Mouse (Mus musculus): ENCODE results near the gene Bag6. TPM values are rescaled to one million over a fixed set of nuclear protein-coding genes. Genes with fewer than 3 reads are reported as not detected.

Gene Bag6
- polyA plus RNA-seq, 1 experiment from 2014 or later = 70.0 TPM

DNA sequence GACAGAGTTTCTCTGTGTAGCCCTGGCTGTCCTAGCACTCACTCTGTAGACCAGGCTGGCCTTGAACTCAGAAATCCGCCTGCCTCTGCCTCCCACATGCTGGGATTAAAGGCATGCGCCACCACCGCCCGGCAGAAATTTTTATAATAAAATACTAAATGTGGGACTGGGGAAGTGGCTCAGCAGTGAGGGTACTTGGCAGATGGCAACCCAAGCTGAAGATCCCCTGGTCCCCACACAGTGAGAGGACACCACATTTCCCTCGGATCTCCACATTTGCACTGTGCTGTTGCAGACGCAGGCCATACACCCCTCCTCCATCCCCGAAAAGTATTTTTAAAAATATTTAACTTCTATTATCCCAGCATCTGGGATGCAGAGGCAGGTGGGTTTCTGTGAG is 1.5 kb upstream of the Bag6 start:
- 90% methylated on average over 7 of the region's 7 CpGs for WGBS
- no peak overlapping the region for H3K4me3 ChIP-seq

DNA sequence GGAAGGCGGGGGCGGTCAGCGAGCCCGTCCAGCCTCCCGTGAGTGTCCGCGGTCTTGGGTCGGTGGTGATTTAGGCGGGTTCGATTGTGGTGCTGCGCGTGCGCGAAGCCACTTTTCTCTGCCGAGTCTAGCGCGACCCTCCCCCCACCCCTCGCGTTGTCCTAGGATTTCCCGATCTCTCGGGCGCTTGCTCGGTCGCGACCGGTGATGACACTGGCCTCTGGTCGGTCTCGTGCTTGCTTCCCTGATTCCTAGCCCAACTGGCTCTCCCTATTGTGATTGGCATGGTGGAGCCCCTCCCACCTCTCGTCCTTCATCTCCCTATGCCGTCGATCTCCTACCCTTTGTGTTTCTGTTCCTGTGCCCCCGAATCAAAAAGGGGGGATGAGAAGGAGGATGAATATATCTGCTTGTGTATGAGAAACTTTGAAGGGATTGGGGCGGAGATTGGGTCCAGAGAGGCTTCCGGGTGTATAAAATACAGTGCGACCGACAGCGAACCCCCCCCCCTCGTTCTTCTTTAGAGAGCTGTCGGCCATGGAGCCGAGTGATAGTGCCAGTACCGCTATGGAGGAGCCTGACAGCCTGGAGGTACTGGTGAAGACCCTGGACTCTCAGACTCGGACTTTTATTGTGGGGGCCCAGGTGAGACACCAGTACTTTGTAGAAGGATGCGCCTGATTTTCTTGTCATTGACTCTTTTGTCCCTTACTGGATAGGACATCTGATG is 778 bp downstream of the Bag6 start:
- H3K4me1 ChIP-seq (replicated peaks) = peaks cover 29% of the 10 kb centered on the region
- no peaks in the 10 kb centered on the region for H3K27me3 ChIP-seq
- H3K4me2 ChIP-seq = peak overlapping the region; percentile 91
- peak overlapping the region; percentile 82 for H3K9ac ChIP-seq
- under 1% methylated on average over 43 of the region's 43 CpGs for WGBS
- peak; percentile 78 for ATAC-seq (ENCODE audit: low FRiP score, low read depth)
- H3K9me3 ChIP-seq = no peaks in the 10 kb centered on the region
- H3K4me3 ChIP-seq = peak overlapping the region; percentile 88
- H3K36me3 ChIP-seq = peaks cover 24% of the 10 kb centered on the region
- peak overlapping the region; percentile 99 for H3K27ac ChIP-seq (replicated peaks)

More for the DNA sequence above, 1.5 kb upstream of the Bag6 start:
- Histone ChIP-seq H3K27ac (replicated peaks) (no peak overlapping the region), H3K4me2 (no peak overlapping the region), H3K27me3 (no peaks in the 10 kb centered on the region), H3K9me3 (no peaks in the 10 kb centered on the region), H3K9ac (no peak overlapping the region), H3K4me1 (replicated peaks) (peaks cover 29% of the 10 kb centered on the region), H3K36me3 (peaks cover 6% of the 10 kb centered on the region; the same call in 1 of the 2 replicates)
- ATAC-seq (ENCODE audit: low FRiP score, low read depth) = no peak

DNA sequence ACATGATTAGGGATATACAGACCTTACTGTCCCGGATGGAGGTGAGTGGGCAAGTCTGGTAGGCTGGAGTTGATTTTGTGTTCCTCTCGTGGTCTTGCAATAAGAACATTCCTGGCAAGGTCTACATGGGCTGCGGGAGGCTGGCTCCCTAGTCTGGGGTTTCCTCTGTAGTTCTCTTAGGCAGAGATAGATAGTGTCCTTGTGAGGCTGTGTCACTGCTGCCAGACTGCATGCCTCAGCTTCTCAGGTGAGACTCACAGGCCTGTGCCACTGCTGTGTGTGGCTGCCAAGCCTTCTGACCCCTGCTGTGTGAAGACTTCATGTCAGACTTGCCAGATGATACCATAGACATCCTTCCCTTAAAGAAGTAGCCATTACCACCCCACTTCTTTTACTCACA is 4.3 kb downstream of the Bag6 start:
- 97% methylated on average over 3 of the region's 3 CpGs for WGBS
- no peak overlapping the region for H3K9ac ChIP-seq
- H3K4me1 ChIP-seq (replicated peaks) = peaks cover 29% of the 10 kb centered on the region
- ATAC-seq (ENCODE audit: low FRiP score, low read depth) = no peak
- no peak overlapping the region for H3K27ac ChIP-seq (replicated peaks)
- H3K36me3 ChIP-seq = peaks cover 59% of the 10 kb centered on the region
- H3K4me3 ChIP-seq = no peak overlapping the region
- H3K9me3 ChIP-seq = no peaks in the 10 kb centered on the region
- H3K4me2 ChIP-seq = no peak overlapping the region
- H3K27me3 ChIP-seq = no peaks in the 10 kb centered on the region

DNA sequence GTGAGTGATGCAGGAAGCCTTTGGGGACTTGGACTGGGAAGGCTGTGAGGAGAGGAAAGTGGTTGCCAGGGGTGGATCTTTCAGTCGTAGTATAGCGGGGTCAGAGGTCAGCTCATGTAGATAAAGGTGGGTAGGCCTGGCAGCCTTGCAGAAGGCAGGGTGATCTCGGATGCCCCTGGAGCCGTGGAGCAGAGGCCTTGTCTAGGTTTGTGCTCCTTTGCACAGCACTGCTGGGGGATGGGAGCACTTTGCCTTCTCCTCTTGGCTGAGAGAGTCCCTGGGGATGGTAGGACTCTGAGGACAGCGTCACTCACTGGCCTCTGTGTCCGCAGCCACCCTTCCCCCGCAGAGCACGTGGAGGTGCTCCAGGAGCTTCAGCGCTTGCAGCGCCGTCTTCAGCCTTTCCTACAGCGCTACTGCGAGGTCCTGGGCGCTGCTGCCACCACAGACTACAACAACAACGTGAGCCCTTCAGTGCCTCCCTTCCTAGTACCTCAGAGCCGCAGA is 5.6 kb downstream of the Bag6 start:
- Histone ChIP-seq H3K9ac (no peak overlapping the region), H3K4me1 (replicated peaks) (peaks cover 29% of the 10 kb centered on the region), H3K36me3 (peaks cover 72% of the 10 kb centered on the region), H3K27ac (replicated peaks) (no peak overlapping the region), H3K4me3 (no peak overlapping the region), H3K27me3 (no peaks in the 10 kb centered on the region), H3K9me3 (no peaks in the 10 kb centered on the region), H3K4me2 (no peak overlapping the region)
- no peak for ATAC-seq (ENCODE audit: low FRiP score, low read depth)
- 83% methylated on average over 16 of the region's 16 CpGs for WGBS

DNA sequence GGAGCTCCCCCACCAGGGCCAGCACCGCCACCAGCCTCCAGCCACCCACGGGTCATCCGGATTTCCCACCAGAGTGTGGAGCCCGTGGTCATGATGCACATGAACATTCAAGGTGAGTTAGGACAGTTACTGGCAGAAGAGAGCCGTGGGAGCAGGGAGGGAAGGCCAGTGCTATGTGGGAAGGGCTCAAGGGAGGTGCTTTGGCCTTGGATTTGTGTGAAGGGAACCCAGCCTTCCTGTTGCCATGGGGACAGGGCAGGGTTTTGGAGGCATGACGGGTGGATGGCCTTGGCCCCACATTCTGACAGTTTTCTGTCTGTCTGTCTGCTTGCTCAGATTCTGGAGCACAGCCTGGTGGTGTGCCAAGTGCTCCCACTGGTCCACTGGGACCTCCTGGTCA is 7.0 kb downstream of the Bag6 start:
- peaks cover 20% of the 10 kb centered on the region for H3K4me1 ChIP-seq (replicated peaks)
- no peak overlapping the region for H3K9ac ChIP-seq
- WGBS = 92% methylated on average over 6 of the region's 6 CpGs
- no peak for ATAC-seq (ENCODE audit: low FRiP score, low read depth)
- H3K36me3 ChIP-seq = peaks cover 86% of the 10 kb centered on the region
- H3K27ac ChIP-seq (replicated peaks) = no peak overlapping the region
- H3K4me2 ChIP-seq = no peak overlapping the region
- H3K27me3 ChIP-seq = no peaks in the 10 kb centered on the region
- H3K9me3 ChIP-seq = no peaks in the 10 kb centered on the region
- H3K4me3 ChIP-seq = no peak overlapping the region

DNA sequence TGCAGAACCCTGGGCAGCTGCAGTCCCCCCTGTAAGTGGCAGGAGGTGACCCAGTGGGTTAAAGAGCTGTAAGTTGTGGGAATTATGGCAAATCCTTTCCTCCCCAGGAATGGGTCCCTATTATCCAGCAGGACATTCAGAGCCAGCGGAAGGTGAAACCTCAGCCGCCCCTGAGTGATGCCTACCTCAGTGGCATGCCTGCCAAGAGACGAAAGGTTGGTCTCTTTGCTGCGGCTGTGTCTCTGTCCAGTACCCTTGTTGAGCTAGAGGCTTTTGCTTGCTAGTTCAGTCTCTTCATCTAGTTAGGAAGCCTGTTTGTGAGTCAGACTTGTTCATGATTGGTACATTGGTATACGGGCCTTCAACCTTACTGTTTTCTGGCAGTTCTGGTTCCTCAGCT is 11.2 kb downstream of the Bag6 start:
- 89% methylated on average over 5 of the region's 5 CpGs for whole genome bisulfite sequencing
- no peak for ATAC-seq (ENCODE audit: low FRiP score, low read depth)
- H3K9ac ChIP-seq = no peak overlapping the region
- no peaks in the 10 kb centered on the region for H3K9me3 ChIP-seq
- H3K4me2 ChIP-seq = no peak overlapping the region
- no peaks in the 10 kb centered on the region for H3K27me3 ChIP-seq
- H3K4me3 ChIP-seq = no peak overlapping the region
- H3K4me1 ChIP-seq (replicated peaks) = no peaks in the 10 kb centered on the region
- H3K36me3 ChIP-seq = peaks cover 93% of the 10 kb centered on the region
- peak overlapping the region; percentile 31; the same call in 1 of the 2 replicates for H3K27ac ChIP-seq (replicated peaks)

DNA sequence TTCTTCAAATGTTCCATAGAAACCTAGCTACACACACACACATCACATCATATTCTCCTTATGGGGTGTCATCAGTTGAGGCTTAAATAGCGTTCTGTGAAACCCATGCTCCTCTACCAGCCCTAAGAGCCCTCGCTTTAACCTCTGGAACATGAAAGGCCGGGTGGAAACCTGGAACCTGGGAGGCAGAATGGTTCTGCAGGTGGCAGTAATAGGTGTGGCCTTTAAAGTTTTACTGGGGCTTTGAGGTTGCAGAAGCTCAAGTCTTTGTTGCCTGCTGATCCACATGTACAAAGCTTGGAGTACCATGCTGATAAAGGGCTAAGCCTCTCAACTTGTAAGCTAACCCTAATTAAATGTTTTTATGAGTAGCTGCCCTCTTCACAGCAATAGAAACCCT is 12.4 kb downstream of the Bag6 start:
- Histone ChIP-seq H3K27ac (replicated peaks) (no peak overlapping the region), H3K9ac (no peak overlapping the region), H3K4me3 (no peak overlapping the region), H3K4me1 (replicated peaks) (no peaks in the 10 kb centered on the region), H3K27me3 (no peaks in the 10 kb centered on the region), H3K9me3 (no peaks in the 10 kb centered on the region), H3K4me2 (no peak overlapping the region), H3K36me3 (peaks cover 91% of the 10 kb centered on the region)
- ATAC-seq (ENCODE audit: low FRiP score, low read depth) = no peak
- WGBS = 64% methylated on average over 3 of the region's 3 CpGs

DNA sequence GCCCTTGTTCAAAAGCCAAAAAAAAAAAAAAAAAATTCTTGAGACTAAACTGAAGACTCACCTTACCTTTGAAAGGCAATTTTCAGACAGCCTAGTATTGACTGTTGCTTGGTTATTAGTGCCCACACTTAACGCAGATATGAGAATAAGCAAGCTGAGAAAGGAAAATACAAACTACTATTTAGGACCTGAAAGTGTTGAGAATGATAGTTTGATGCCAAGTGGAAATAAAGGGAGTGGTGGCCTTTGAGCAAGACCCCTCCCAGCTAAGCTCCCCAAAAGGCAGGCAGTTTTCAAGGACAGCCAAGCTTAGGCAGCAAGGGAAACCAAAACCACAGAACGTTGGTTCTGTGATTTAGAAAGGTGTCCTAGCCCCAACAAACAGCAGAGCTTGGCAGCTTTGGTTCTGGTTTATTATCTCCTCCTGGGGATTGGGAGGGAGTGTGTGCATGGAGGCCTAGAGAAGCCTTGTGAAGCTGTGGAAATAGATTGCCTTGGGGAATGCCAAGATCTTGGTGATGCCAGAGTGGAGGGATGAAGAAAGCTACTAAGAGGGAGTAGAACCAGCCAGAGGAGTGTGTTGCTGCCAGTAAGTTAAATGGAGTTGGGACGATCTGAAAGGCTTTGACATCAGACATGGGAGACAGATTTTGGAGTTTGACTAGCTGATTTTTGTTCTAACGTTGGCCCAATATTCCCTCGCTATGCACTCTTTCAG is 13.1 kb downstream of the Bag6 start:
- no peak overlapping the region for H3K27ac ChIP-seq (replicated peaks)
- H3K9me3 ChIP-seq = no peaks in the 10 kb centered on the region
- H3K4me3 ChIP-seq = no peak overlapping the region
- 68% methylated on average over 5 of the region's 5 CpGs for WGBS
- H3K4me2 ChIP-seq = no peak overlapping the region
- H3K27me3 ChIP-seq = no peaks in the 10 kb centered on the region
- peaks cover 91% of the 10 kb centered on the region for H3K36me3 ChIP-seq
- ATAC-seq (ENCODE audit: low FRiP score, low read depth) = no peak
- no peak overlapping the region for H3K9ac ChIP-seq
- no peaks in the 10 kb centered on the region for H3K4me1 ChIP-seq (replicated peaks)

DNA sequence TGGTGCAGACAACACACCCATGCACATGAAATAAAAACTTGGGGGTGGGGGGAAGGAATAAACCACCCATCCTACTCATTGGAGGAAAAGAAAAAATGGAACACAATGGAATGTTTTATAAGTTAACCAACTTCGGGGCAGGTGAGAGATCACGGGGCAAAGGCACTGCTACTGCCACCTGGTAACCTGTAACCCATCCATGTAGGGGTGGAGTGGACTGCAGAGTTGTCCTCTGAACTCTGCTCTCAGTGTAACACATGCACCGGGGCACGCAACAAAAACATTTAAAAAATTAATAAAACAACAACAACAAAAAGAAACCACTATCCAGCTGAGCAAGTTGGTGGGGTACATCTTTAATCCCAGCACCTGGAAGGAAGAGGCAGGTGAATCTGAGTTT is 17.1 kb downstream of the Bag6 start:
- Histone ChIP-seq H3K4me3 (no peak overlapping the region), H3K36me3 (peaks cover 91% of the 10 kb centered on the region), H3K4me1 (replicated peaks) (no peaks in the 10 kb centered on the region), H3K27me3 (no peaks in the 10 kb centered on the region), H3K4me2 (no peak overlapping the region), H3K9me3 (no peaks in the 10 kb centered on the region), H3K9ac (no peak overlapping the region), H3K27ac (replicated peaks) (no peak overlapping the region)
- no peak for ATAC-seq (ENCODE audit: low FRiP score, low read depth)
- 96% methylated on average over 4 of the region's 4 CpGs for WGBS

DNA sequence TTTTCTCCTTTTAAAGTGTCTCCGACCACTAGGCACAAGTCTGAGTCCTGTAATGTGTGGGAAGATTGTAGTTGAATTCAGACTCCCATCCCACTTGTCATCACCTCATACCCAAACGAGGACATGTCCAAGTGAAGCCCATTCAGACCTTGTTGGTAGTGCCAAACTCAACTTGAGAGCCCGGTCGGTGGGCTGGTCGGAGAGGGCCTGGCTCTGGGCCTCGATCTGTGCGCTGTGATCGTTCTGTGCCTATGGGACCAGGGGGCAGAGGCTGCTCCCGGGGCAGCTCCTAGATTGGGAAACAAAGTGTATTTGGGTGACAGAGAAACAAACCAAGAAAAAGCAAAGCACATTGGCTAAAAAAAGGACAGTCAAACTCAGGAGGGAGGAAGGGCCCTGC is 18.1 kb downstream of the Bag6 start:
- Histone ChIP-seq H3K4me1 (replicated peaks) (no peaks in the 10 kb centered on the region), H3K27me3 (no peaks in the 10 kb centered on the region), H3K27ac (replicated peaks) (no peak overlapping the region), H3K9ac (no peak overlapping the region), H3K9me3 (no peaks in the 10 kb centered on the region), H3K36me3 (peaks cover 94% of the 10 kb centered on the region), H3K4me2 (no peak overlapping the region), H3K4me3 (no peak overlapping the region)
- 97% methylated on average over 9 of the region's 9 CpGs for WGBS
- no peak for ATAC-seq (ENCODE audit: low FRiP score, low read depth)

DNA sequence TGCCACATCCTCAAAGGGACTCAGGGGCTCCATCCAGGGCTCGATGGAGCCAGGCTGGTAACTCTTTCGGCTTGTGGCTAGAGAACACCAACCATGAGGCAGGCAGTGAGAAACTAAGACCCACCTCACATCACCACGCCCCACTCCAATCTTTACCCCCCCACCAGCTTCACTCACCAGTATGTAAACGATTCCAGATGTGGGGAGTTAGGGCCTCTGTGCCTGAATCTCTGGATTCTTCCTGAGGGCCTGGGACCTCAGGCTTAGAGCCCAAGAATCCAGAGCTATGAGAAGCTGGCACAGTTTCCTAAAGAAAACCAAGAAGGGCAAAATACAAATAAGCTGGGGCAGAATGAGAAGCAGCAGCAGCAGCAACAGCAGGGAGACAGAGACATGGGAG is 19.0 kb downstream of the Bag6 start:
- Histone ChIP-seq H3K36me3 (peaks cover 95% of the 10 kb centered on the region), H3K9ac (no peak overlapping the region), H3K4me2 (no peak overlapping the region), H3K27me3 (no peaks in the 10 kb centered on the region), H3K9me3 (no peaks in the 10 kb centered on the region), H3K27ac (replicated peaks) (no peak overlapping the region), H3K4me1 (replicated peaks) (no peaks in the 10 kb centered on the region), H3K4me3 (no peak overlapping the region)
- ATAC-seq (ENCODE audit: low FRiP score, low read depth) = no peak
- WGBS = 90% methylated on average over 4 of the region's 4 CpGs

DNA sequence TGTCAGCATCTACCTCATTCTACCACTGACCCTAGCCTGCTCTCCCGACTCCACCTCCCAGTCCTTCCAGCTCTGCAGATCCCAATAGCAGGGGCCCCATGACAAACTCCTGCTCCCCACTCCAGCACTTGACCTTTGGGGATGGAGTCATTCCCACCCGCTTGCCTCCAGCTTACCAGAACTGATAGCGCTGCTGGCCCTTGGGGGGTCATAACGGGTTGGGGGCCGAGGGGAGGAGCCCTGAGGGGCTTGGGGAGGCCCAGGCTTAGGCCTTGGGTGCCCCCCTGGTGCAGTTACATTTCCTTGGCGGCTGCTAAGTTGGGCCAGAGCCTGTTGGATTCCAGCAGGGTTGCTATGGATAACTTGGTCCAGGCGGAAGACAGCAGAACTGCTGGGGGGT is 19.6 kb downstream of the Bag6 start:
- ATAC-seq (ENCODE audit: low FRiP score, low read depth) = no peak
- Histone ChIP-seq H3K27me3 (no peaks in the 10 kb centered on the region), H3K4me2 (no peak overlapping the region), H3K9ac (no peak overlapping the region), H3K9me3 (no peaks in the 10 kb centered on the region), H3K4me1 (replicated peaks) (no peaks in the 10 kb centered on the region), H3K36me3 (peaks cover 95% of the 10 kb centered on the region), H3K4me3 (no peak overlapping the region), H3K27ac (replicated peaks) (no peak overlapping the region)
- 71% methylated on average over 7 of the region's 7 CpGs for WGBS
